Mouse (Mus musculus): ENCODE results near the gene Gm21985. TPM values are rescaled to one million over a fixed set of nuclear protein-coding genes. Genes with fewer than 3 reads are reported as not detected.

The Gm21985 gene
- not detected in 2 replicates for polyA plus RNA-seq (2015; fragmentation: Nextera tagmentation; extraction: Ambion mirVana)

DNA sequence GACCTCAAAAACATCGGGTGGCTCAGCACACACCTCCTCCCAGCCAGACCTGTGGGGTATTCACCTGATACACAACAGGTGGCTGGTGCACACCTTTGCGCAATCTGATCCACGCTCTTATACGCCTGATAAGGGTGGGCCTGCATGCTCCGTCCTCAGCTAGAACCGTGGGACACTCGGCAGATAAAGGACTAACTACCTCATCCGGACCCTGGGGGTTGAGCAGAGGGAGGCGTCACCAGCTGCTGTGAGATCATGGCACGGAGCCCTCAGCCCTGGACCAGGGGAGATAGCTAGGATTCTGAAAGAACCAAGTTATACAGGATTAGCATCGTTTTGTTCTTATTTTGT lies at the start of gene Gm21985:
Gene Gm21985, plus strand, starts transcription at position 73 of the 351 bp plus-strand sequence.
- H3K4me3 ChIP-seq, result peak within 1 kb of the TSS; percentile 76
- H3K27me3 ChIP-seq, result no peaks in the 10 kb centered on the region
- peak; percentile 12 for ATAC-seq (ENCODE audit: low FRiP score, low read depth)
- H3K9ac ChIP-seq, result peak within 1 kb of the TSS; percentile 76
- H3K4me2 ChIP-seq (replicated peaks), result peak within 1 kb of the TSS; percentile 95
- peak within 1 kb of the TSS; percentile 80 for H3K27ac ChIP-seq
- WGBS, result 2% methylated on average over 11 of the region's 11 CpGs
- H3K4me1 ChIP-seq, result peaks cover 34% of the 10 kb centered on the region
- no peaks in the 10 kb centered on the region for H3K9me3 ChIP-seq
- no peaks in the 10 kb centered on the region for H3K36me3 ChIP-seq

DNA sequence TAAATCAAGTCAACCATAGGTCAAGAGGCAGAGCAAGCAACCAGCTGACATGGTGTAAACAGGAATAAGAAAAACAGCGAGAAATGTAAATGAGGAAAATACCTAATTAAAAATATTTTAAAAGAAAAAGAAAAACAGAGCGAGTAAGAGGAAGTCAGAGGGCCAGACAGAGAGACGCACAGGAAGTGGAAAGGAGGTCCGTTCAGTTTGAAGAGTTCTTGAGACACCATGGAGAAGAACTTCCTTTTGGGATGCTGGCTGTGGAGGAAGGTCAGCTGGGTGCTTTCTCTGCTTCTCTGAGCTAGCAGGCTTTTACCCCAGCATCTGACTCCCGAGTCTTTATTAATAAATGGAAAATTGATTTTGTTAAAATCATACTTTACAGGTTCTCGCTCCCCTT lies 48.5 kb upstream of the Gm21985 start:
- no peak overlapping the region for H3K4me3 ChIP-seq
- H3K4me2 ChIP-seq (replicated peaks), result no peak overlapping the region
- no peaks in the 10 kb centered on the region for H3K27me3 ChIP-seq
- WGBS, result 82% methylated on average over 6 of the region's 6 CpGs
- H3K9ac ChIP-seq, result no peak overlapping the region
- ATAC-seq (ENCODE audit: low FRiP score, low read depth), result no peak
- H3K4me1 ChIP-seq, result no peaks in the 10 kb centered on the region
- H3K36me3 ChIP-seq, result no peaks in the 10 kb centered on the region
- H3K27ac ChIP-seq, result no peak overlapping the region
- H3K9me3 ChIP-seq, result no peaks in the 10 kb centered on the region

DNA sequence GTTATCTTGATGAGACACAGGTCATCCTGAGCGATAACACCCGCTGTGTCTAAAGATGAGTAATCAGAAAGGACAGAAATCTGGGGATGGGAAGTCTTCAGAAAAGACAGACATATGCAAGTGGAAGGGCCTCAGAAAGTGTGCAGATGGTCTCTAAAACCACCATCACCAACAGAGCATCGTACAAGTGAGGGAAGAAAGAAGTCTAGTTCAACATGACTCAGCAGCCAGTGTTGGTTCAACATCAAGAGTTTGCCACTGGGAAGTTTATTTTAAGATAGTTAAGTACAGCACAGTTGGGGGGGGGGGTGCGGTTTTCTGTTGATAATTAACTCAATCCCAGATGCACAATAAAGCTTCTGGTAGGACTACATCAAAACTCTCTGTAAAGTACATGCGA lies 45.2 kb upstream of the Gm21985 start:
- 86% methylated on average over 5 of the region's 5 CpGs for WGBS
- Histone ChIP-seq H3K27ac (no peak overlapping the region), H3K4me3 (no peak overlapping the region), H3K4me1 (no peaks in the 10 kb centered on the region), H3K4me2 (replicated peaks) (no peak overlapping the region), H3K9me3 (no peaks in the 10 kb centered on the region), H3K27me3 (no peaks in the 10 kb centered on the region), H3K36me3 (no peaks in the 10 kb centered on the region), H3K9ac (no peak overlapping the region)
- no peak for ATAC-seq (ENCODE audit: low FRiP score, low read depth)

DNA sequence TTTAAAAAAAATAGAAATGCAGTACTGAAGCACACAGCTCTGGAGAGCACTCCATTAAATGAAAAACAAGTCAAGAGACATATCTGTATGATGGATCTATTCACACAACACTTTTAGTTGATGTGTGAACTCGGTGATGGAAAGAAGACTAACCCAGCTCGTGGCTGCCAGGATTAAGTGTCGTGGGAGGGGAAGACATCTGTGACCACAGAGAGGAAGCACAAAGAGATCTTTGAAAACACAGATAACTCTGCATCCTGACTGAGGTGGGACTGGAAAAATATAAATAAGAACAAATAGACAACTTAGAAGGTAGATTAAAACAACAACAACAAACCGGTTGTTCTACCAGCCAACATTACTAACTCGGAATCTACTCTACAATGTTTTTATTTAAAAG lies 43.5 kb upstream of the Gm21985 start:
- Histone ChIP-seq H3K27me3 (no peaks in the 10 kb centered on the region), H3K4me1 (no peaks in the 10 kb centered on the region), H3K9ac (no peak overlapping the region), H3K4me2 (replicated peaks) (no peak overlapping the region), H3K27ac (no peak overlapping the region), H3K9me3 (no peaks in the 10 kb centered on the region), H3K4me3 (no peak overlapping the region), H3K36me3 (no peaks in the 10 kb centered on the region)
- ATAC-seq (ENCODE audit: low FRiP score, low read depth), result no peak
- 80% methylated on average over 5 of the region's 5 CpGs for WGBS

DNA sequence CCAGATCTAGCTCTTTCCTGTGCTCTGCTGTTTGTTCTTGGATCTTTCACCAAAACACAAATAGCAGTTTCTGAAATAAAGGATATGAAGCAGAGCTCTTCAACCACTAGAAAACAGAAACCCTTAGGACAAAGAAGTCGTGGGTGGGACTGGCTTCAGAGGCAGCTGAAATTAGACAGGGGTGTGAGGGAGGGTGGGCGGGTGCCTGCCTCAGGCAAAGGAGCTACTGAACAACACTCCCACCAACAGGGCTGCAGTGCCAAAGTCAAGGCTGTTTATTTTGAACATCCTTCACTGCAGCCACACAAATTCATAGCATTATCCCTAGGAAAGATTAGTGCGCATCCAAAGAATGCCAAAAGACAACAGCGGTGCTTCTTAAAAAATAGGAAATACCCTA lies 41.8 kb upstream of the Gm21985 start:
- Histone ChIP-seq H3K4me3 (no peak overlapping the region), H3K27ac (no peak overlapping the region), H3K36me3 (no peaks in the 10 kb centered on the region), H3K27me3 (no peaks in the 10 kb centered on the region), H3K9ac (no peak overlapping the region), H3K9me3 (no peaks in the 10 kb centered on the region), H3K4me2 (replicated peaks) (no peak overlapping the region), H3K4me1 (no peaks in the 10 kb centered on the region)
- WGBS, result 62% methylated on average over 4 of the region's 4 CpGs
- ATAC-seq (ENCODE audit: low FRiP score, low read depth), result no peak

DNA sequence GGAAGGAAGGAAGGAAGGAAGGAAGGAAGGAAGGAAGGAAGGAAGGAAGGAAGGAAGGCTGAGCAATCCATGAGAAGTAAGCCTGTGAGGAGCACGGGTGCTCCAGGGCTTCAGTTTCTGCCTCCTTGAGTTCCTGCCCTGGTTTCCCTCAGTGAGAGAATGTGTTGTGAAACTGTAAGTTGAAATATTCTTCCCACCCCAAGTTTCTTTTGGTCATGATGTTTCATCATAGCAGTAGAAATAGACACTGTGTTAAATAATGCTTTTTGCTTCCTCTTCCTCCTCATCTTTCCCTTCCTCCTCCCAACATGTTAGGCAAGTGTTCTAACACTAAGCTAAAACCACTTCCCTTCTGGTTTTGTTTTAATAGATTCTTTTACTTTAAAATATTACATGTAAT lies 33.5 kb upstream of the Gm21985 start:
- no peak for ATAC-seq (ENCODE audit: low FRiP score, low read depth)
- H3K27ac ChIP-seq, result no peak overlapping the region
- no peaks in the 10 kb centered on the region for H3K9me3 ChIP-seq

DNA sequence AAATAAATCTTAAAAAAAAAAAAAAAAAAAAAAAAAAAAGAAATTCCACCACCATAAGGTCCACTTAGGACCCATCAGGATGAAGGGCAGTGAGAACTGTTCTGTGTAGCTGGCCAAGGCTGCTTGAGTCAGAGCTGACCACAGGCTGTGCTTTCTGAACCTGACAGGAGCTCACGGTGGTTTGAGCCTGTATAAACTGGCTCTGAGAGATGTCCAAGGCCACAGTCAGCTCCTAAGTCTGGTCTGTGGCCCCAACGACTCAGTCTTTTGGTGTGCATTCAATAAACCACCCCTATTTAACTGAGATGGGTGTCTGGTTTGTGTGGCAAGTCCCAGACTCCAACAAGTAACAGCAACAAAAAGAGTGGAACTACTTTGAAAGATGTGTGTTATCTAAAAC lies 29.5 kb upstream of the Gm21985 start:
- H3K27me3 ChIP-seq, result no peaks in the 10 kb centered on the region
- H3K9ac ChIP-seq, result no peak overlapping the region
- H3K27ac ChIP-seq, result no peak overlapping the region
- WGBS, result 79% methylated on average over 2 of the region's 2 CpGs
- H3K9me3 ChIP-seq, result no peaks in the 10 kb centered on the region
- H3K4me3 ChIP-seq, result no peak overlapping the region
- no peak for ATAC-seq (ENCODE audit: low FRiP score, low read depth)
- H3K4me2 ChIP-seq (replicated peaks), result no peak overlapping the region
- no peaks in the 10 kb centered on the region for H3K36me3 ChIP-seq
- peaks cover 19% of the 10 kb centered on the region for H3K4me1 ChIP-seq

More for the DNA sequence above, 33.5 kb upstream of the Gm21985 start:
- Histone ChIP-seq H3K36me3 (no peaks in the 10 kb centered on the region), H3K9ac (no peak overlapping the region), H3K4me1 (no peaks in the 10 kb centered on the region), H3K4me3 (no peak overlapping the region), H3K27me3 (no peaks in the 10 kb centered on the region), H3K4me2 (replicated peaks) (no peak overlapping the region)
- WGBS, result 93% methylated on average over 1 of the region's 1 CpGs

DNA sequence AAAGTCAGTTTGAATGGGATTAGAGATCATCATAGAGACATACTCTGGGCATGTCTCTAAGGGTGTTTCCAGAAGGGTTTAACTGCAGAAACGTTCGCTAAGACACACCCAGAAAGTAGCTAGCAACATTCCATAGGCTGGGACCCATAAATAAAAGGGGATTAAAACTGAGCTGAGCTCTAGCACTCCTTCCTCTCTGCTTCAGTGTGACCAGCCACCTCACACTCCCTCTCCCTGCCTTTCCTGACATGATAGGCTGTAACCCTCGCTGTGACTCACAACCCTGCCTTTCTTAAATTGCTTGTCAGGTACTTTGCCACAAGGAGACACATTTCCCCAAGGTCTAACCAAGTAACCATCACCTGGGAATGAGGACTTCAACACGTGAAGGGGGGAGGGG lies 28.1 kb upstream of the Gm21985 start:
- H3K4me3 ChIP-seq, result no peak overlapping the region
- H3K27ac ChIP-seq, result no peak overlapping the region
- no peak for ATAC-seq (ENCODE audit: low FRiP score, low read depth)
- H3K27me3 ChIP-seq, result no peaks in the 10 kb centered on the region
- no peaks in the 10 kb centered on the region for H3K9me3 ChIP-seq
- H3K9ac ChIP-seq, result no peak overlapping the region
- H3K36me3 ChIP-seq, result 0 out of 2 replicates have a peak, but pooled peaks cover 4% of the 10 kb centered on the region
- H3K4me2 ChIP-seq (replicated peaks), result no peak overlapping the region
- 2% methylated on average over 4 of the region's 4 CpGs for WGBS
- H3K4me1 ChIP-seq, result peaks cover 19% of the 10 kb centered on the region

DNA sequence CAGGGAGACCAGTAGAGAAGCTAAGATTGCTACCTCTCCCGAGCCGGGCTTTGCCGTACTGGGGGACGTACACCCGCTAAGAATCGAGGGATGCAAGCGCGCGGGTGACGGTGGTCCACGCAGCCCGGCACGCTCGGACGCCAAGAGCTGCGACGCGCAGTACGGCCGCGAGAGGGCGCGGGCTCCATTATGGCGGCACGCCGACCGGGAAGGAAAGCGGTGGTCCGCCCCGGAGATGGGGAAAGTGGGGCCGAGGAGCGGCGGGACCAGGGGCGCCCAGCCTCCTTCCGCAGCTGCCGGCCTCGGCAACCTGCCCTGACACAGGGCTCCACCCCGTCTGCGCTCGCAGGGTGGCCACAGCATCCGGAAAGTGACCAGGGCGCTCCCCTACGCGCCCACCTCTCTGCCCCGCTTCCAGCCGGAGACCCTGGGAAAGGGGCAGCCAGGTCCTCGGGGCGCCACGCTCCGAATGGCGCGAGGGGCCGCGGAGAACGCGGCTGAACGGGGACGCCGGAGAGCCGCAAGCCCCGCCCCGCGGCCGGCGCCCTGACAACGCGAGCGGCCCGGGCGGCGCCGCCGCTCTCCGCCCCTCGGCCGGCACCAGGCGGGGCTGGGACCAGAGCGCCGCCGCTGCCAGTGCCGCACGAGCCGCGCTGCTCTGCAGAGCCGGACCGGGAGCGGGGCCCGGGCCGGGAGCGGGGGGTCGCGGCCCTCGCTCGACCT lies 26.7 kb upstream of the Gm21985 start, which contains the start of gene Lpcat4:
Gene Lpcat4, plus strand, starts transcription at position 257 of the 723 bp plus-strand sequence.
- peak within 1 kb of the TSS; percentile 79 for H3K9ac ChIP-seq
- under 1% methylated on average over 87 of the region's 94 CpGs for WGBS
- H3K4me2 ChIP-seq (replicated peaks), result peak within 1 kb of the TSS; percentile 84
- H3K4me3 ChIP-seq, result peak within 1 kb of the TSS; percentile 78
- no peaks in the 10 kb centered on the region for H3K27me3 ChIP-seq
- peak; percentile 89 for ATAC-seq (ENCODE audit: low FRiP score, low read depth)
- H3K27ac ChIP-seq, result peak within 1 kb of the TSS; percentile 94
- peaks cover 19% of the 10 kb centered on the region for H3K4me1 ChIP-seq
- H3K9me3 ChIP-seq, result no peaks in the 10 kb centered on the region
- H3K36me3 ChIP-seq, result peaks cover 17% of the 10 kb centered on the region

DNA sequence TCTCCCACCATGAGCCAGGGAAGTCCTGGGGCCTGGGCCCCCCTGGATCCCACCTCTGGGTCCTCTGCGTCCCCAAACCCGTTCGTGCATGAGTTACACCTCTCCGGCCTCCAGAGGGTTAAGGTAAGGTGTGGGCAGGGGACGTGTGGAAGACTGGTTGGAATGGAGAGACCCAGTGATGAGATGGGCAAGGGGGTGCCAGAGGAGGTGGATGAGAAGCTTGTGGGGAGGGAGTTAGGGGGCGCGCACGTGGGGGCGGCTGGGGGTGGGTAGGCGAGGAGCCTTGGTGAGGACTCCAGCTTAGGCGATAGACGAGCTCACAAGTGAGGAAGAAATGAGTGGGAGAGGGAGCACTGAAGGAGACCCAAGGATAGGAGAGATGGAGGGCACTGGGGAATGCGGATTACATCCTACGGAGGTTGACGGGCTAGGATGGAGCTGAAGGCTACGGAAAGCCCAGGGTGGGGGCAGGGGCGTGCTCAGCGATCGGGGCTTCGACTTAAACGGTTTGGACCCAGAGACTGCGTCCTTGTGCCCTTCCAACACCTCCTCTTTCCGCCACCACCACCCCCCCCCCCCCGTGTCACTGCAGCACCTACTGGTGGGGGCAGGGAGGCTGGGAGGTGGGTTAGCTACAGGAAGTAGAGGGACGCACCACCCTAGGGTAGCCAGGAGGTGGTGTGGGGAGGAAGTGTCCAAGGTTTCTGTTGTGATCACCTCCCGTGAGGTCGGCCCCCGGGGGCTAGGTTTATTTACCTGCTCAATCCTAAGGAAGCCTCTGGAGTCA lies 26.0 kb upstream of the Gm21985 start:
- peak overlapping the region; percentile 94 for H3K27ac ChIP-seq
- WGBS, result 0% methylated on average over 26 of the region's 28 CpGs
- H3K9me3 ChIP-seq, result no peaks in the 10 kb centered on the region
- H3K9ac ChIP-seq, result peak overlapping the region; percentile 79
- peak overlapping the region; percentile 78 for H3K4me3 ChIP-seq
- H3K27me3 ChIP-seq, result no peaks in the 10 kb centered on the region
- peak overlapping the region; percentile 84 for H3K4me2 ChIP-seq (replicated peaks)
- peak; percentile 13 for ATAC-seq (ENCODE audit: low FRiP score, low read depth)
- peaks cover 19% of the 10 kb centered on the region for H3K4me1 ChIP-seq
- H3K36me3 ChIP-seq, result peaks cover 24% of the 10 kb centered on the region

DNA sequence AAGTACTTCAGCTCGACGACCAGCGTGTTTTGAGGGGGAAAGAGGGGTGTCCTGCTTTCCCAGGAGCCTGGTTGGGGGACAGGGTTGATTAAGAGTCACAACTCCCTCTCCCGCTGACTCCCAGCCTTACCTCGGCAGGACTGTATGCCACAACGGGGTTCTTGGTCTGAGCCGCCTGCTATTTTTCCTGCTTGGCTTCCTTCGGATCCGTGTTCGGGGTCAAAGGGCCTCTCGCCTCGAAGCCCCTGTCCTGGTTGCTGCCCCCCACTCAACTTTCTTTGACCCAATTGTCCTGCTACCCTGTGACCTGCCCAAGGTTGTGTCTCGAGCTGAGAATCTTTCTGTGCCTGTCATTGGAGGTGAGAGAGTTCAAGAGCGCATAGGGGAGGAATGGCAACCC lies 24.3 kb upstream of the Gm21985 start:
- H3K4me2 ChIP-seq (replicated peaks), result no peak overlapping the region
- WGBS, result 80% methylated on average over 14 of the region's 14 CpGs
- no peak for ATAC-seq (ENCODE audit: low FRiP score, low read depth)

DNA sequence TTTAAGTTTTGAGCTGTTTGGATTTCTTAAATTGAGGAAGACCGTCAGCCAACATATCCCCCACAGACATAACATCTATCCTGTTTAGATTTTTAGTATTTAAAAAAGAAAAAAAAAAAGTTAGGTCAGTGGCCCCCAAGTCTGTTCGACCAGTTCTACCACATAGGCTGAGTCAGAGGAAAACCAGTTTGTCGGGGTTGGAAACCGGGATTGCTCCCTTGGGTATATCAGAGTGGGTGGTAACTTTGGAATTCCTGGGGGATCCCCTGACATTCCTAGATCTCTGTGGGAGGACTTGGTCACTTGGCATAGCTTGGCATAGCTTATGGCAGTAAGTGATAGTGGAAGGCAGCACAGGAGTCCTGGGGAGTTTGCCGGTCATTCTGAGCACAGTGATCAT lies 20.8 kb upstream of the Gm21985 start:
- Histone ChIP-seq H3K4me2 (replicated peaks) (no peak overlapping the region), H3K4me3 (no peak overlapping the region), H3K9ac (no peak overlapping the region), H3K4me1 (peaks cover 12% of the 10 kb centered on the region), H3K36me3 (peaks cover 41% of the 10 kb centered on the region), H3K9me3 (no peaks in the 10 kb centered on the region), H3K27me3 (no peaks in the 10 kb centered on the region), H3K27ac (no peak overlapping the region)
- ATAC-seq (ENCODE audit: low FRiP score, low read depth), result no peak
- 80% methylated on average over 5 of the region's 5 CpGs for WGBS

More for the DNA sequence above, 24.3 kb upstream of the Gm21985 start:
- Histone ChIP-seq H3K9me3 (no peaks in the 10 kb centered on the region), H3K4me1 (peaks cover 19% of the 10 kb centered on the region), H3K27me3 (no peaks in the 10 kb centered on the region), H3K4me3 (no peak overlapping the region), H3K27ac (no peak overlapping the region), H3K36me3 (peaks cover 37% of the 10 kb centered on the region), H3K9ac (no peak overlapping the region)
